Mouse (Mus musculus) cortical plate, adult 2 months (tissue): ENCODE measurements around the gene Shld1. TPM values are rescaled to one million over a fixed set of nuclear protein-coding genes. Genes with fewer than 3 reads are reported as not detected.

Experiments used
- H3K27ac ChIP-seq: fragments of 200-500 bp; 2 replicates; pipeline ENCODE4 v1.5.1; 2012; ENCODE audit warnings: low read length, control low read depth, inconsistent platforms; ENCODE audit not compliant: insufficient read depth
- H3K4me1 ChIP-seq: fragments of 200-500 bp; 2 replicates; pipeline ENCODE4 v1.6.1; 2011; ENCODE audit warnings: low read length; ENCODE audit not compliant: control insufficient read depth, insufficient read depth
- H3K4me3 ChIP-seq: fragments of 200-500 bp; 2 replicates; pipeline ENCODE4 v1.5.1; 2011; ENCODE audit warnings: mild to moderate bottlenecking, low read length, control low read depth; ENCODE audit not compliant: insufficient read depth
- CTCF ChIP-seq: fragments of 200-500 bp; IDR thresholded peaks from 2 replicates; pipeline ENCODE4 v1.5.1; 2011; ENCODE audit warnings: mild to moderate bottlenecking, control low read depth, low read length; ENCODE audit not compliant: insufficient read depth; ENCODE audit errors: extremely low read depth
- POLR2A ChIP-seq: fragments of 200-500 bp; IDR thresholded peaks from 2 replicates; pipeline ENCODE4 v1.6.1; 2011; ENCODE audit warnings: mild to moderate bottlenecking, low read length, control low read depth; ENCODE audit not compliant: insufficient read depth; ENCODE audit errors: extremely low read depth
- polyA plus RNA-seq: library from polyadenylated mRNA; depleted of rRNA; stranded (reverse); fragments of >200 nt; gene quantifications from 2 replicates; pipeline ENCODE4 v1.2.3, GENCODE M21; 2012; rRNA removed

The Shld1 gene
- polyA plus RNA-seq, 1 experiment: 21.7 TPM

DNA sequence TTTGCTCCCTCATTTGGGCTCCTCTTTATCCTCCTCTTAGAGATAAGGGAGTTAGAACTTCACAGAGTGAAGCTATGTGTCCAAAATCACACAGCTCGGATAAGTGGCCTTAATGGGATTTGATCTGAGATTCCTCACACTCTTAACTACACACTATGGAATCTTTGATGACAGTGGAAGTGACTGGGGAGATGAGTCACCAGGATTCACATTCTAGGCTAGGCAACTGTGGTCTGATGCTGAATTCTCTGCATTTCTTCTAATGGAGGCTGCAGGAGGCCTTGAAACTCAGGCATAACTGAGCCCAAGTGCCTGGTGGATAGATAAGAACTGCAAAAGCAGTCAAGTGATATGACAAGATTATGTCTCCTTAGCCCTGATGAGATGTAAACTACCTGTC is 84.1 kb downstream of the Shld1 start:
- TF ChIP-seq POLR2A: no peak
- TF ChIP-seq CTCF: no peak
- Histone ChIP-seq H3K27ac (no peak overlapping the region), H3K4me3 (no peak overlapping the region), H3K4me1 (no peaks in the 10 kb centered on the region)

DNA sequence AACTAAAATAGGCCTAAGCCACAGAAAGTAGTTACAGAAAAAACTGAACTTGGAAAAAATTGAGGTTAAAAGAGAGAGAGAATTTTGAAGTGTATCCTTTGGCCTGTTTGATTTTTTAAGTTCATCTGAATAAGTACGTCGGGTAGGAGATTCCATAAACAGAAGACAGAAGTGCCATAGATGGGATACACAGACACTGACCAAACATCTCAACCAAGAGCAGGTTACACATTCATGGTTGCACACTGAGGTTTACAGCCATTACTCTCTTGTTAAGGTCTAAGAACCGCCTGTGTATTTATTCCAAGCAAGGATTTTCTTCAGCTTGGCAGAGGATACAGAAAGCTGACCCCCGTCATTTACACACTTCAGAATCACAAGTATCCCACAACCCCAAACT is 94.2 kb downstream of the Shld1 start, which contains the start of gene Chgb:
Gene Chgb, plus strand, starts transcription at position 301 of the 400 bp plus-strand sequence.
- TF ChIP-seq CTCF: no peak
- no peak for TF ChIP-seq POLR2A
- Histone ChIP-seq H3K4me3 (peak within 1 kb of the TSS; percentile 84), H3K27ac (peak within 1 kb of the TSS; percentile 94), H3K4me1 (no peaks in the 10 kb centered on the region; the same call in 1 of the 2 replicates)

DNA sequence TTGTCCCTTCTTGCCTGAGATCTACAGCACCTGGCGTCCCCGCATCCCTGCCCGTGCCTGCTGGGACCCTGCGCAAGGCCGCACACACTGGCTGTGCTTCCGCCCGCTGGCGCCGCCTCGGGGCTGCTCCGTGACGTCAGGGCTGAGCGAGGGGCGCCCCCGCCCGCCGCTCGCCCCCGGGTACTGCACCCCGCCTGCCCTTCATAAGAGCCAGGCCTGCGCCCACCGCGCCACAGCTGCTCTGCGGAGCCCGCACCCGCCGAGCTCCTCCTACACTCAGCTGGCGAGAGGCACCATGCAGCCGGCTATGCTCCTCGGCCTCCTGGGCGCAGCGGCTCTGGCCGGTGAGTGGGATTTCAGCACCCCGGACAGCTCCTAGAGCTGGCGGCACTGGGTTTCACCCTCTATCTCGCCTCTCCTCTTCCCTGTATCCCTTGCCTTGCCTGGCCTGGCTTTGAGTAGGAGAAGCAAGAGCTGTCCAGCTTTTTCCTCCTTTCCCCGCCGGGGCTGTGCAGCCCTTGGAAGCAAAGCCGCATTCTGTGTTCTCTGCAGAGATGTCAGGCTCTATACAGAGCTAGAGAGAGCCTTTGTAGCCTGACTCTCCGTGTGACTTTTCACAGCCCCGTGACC is 94.8 kb downstream of the Shld1 start:
- TF ChIP-seq CTCF: no peak
- peak; percentile 55; the same call in 1 of the 2 replicates for TF ChIP-seq POLR2A
- Histone ChIP-seq H3K4me3 (peak overlapping the region; percentile 84), H3K4me1 (no peaks in the 10 kb centered on the region; the same call in 1 of the 2 replicates), H3K27ac (peak overlapping the region; percentile 94)

DNA sequence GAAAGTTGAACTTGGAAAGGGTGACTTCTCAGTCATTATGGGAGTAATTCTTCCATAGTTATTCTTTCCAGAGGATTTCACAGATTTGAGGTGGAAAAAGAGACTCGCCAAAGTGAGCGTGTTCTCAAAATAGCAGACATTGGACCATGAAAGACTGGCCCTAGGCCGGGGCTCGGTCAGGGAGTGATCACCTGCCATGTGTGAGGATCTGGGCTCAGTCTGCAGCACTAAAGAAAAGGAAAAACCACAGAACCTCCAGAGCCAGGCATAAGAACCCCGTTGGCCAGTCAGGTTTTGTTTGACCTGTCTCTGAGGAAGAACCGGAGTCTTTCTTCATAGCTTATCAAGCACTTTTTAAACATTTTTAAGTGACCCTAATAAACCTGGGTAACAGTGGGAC is 97.3 kb downstream of the Shld1 start:
- Histone ChIP-seq H3K4me3 (peak overlapping the region; percentile 52), H3K4me1 (no peaks in the 10 kb centered on the region; the same call in 1 of the 2 replicates), H3K27ac (no peak overlapping the region)
- TF ChIP-seq CTCF: no peak

DNA sequence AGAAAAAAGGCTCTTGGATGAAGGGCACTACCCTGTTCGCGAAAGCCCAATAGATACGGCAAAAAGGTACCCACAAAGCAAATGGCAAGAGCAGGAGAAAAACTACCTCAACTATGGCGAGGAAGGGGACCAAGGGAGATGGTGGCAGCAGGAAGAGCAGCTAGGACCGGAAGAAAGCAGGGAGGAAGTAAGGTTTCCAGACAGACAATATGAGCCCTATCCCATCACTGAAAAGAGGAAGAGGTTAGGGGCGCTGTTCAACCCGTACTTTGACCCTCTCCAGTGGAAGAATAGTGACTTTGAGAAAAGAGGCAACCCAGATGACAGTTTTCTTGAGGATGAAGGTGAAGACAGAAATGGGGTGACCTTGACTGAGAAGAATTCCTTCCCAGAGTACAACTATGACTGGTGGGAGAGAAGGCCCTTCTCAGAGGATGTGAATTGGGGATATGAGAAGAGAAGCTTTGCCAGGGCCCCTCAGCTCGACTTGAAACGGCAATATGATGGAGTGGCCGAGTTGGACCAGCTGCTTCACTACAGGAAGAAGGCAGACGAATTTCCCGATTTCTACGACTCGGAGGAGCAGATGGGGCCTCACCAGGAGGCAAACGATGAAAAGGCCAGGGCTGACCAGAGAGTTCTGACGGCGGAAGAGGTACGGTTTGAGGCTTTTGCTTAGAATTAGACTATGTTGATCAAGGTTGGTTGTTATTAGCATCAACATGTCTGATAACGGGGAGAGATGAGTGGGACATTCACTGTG is 106.9 kb downstream of the Shld1 start:
- no peak overlapping the region for H3K27ac ChIP-seq
- no peaks in the 10 kb centered on the region for H3K4me1 ChIP-seq
- TF ChIP-seq CTCF (no peak), POLR2A (no peak)
- H3K4me3 ChIP-seq: no peak overlapping the region

DNA sequence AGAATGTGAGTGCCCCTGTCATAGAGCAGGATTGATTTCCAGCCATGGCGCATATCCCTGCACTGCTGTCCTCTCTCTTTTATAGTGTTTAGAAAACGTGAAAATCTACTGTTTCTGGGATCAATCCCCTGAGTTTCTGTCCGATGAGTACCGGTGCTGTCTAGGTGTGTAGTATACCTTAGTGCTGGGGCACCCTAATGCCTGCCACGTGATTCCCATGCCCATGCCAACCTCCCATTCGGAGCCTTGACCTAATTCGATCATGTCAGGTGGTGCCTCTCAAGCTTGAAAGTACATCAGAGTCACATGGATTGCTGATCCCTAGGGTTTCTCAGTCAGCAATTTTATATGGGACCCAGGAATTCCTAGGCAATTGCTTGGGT is 107.5 kb downstream of the Shld1 start:
- no peaks in the 10 kb centered on the region for H3K4me1 ChIP-seq

More for the DNA sequence above, 107.5 kb downstream of the Shld1 start:
- TF ChIP-seq CTCF: no peak
- no peak for TF ChIP-seq POLR2A
- no peak overlapping the region for H3K27ac ChIP-seq
- H3K4me3 ChIP-seq: no peak overlapping the region

Other genes starting within 250 kb of the Shld1 start
- 99.6 and 105 TPM in 2 replicates for gene Gpcpd1, start 99.2 kb upstream of the Shld1 start, polyA plus RNA-seq
- gene Chgb, start 94.3 kb downstream of the Shld1 start, polyA plus RNA-seq: 234 and 289 TPM in 2 replicates
- gene Trmt6, start 129.1 kb downstream of the Shld1 start, polyA plus RNA-seq: 25.3 and 28.6 TPM in 2 replicates
- 3.4 and 3.9 TPM in 2 replicates for gene Mcm8, start 129.2 kb downstream of the Shld1 start, polyA plus RNA-seq
- gene Crls1, start 159.7 kb downstream of the Shld1 start, polyA plus RNA-seq: 28.3 TPM in 2 replicates
- 0.19 and 0.38 TPM in 2 replicates for gene Lrrn4, start 194.0 kb downstream of the Shld1 start, polyA plus RNA-seq